Mouse (Mus musculus) gastrocnemius, postnatal 36 days (tissue): ENCODE measurements at regions not wholly inside any gene's neighbourhood (a gene's known extent, or its start where the extent isn't known, plus 50 kb on each side); places are given as distances from the start of the nearest gene placed in this dataset.
A peak's percentile ranks its signal among the peaks of the same experiment; 100 is the strongest.

ENCODE experiments used
- DNase-seq, 2 experiments: peaks; one replicate each; pipeline ENCODE4 v3.0.0; 2022
- intact Hi-C: fragments of 180-260 bp; cut with DNase I; formaldehyde crosslinking; loops from one replicate; pipeline ENCODE4 v1.15.1; 2025

DNA sequence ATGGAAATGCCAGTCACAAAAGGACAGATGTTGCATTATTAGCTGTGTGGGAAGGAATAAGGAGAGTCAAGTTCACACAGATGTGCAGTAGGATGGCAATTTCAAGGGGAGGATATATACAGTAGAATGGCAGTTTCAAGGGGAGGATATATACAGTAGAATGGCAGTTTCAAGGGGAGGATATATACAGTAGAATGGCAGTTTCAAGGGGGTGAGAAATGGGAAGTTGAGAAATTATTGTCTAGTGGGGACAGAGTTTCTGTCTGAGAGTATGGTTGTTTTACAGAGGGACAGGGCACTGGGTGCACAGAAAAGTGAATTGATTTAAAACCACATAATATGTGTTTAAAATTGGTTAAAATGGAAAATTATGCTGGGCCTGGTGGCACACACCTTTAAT lies 54.8 kb upstream of the Scel start:
- intact Hi-C loops, result no loop called here

DNA sequence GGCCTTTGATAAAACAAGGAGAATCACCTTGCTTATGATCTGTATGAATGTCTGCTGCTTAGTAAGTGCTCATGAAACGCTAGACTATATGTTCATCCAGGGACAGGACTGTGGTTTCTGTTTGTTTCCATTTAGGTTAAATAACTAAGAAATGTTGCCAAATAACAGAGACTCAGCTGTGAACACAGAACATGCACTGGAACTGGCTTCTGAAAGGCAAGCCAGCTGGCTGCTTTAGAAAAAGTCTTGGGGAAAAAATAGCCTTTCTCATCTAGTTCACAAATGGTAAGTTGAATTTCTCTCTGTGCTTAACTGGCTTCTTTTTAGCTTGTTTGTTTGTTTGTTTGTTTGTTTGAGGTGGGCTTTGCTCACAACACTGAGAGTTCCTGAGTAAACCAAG lies 57.0 kb upstream of the Scel start:
- no peak for DNase-seq
- intact Hi-C loops, result no loop called here

More for the DNA sequence above, 54.8 kb upstream of the Scel start:
- no peak for DNase-seq

DNA sequence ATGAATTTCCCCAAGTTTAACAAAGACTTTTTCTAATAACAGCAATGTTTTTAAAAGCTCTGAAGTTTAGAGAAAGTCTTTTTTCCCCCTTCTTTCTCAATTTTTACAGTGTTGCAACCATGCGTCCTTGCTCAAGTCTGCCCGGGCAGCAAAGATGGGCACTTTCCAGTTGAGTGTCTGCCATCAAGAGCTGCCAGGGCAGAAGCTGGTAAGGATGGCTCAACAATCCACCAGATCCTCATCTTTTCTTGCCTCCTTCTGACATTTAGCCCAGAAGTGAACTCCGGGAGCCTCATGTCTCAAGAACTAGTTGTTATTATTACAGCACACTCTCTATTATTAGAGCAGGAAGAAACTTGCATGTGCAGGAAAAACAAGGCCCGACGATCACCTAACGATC lies 62.4 kb upstream of the Scel start:
- intact Hi-C loops, result no loop called here
- no peak for DNase-seq

DNA sequence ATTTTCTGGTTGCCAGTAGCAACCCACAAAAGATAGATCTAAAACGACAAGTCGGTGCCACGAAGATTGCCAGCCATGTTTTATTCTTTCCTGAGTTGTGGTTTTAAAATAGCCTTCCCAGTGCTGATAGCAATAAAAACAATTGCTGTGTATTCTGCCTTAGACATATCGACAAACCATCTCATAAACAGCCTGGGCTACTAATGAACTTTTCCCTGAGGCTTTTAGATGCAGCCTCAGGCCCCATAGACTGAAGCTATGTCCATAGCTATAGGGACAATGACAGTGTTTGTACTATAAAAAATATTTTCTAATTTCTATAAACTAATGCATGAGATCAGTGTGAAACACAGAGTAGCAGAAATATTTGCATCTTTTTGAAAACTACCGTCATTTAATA lies 63.7 kb upstream of the Scel start:
- intact Hi-C loops, result no loop called here
- no peak for DNase-seq

DNA sequence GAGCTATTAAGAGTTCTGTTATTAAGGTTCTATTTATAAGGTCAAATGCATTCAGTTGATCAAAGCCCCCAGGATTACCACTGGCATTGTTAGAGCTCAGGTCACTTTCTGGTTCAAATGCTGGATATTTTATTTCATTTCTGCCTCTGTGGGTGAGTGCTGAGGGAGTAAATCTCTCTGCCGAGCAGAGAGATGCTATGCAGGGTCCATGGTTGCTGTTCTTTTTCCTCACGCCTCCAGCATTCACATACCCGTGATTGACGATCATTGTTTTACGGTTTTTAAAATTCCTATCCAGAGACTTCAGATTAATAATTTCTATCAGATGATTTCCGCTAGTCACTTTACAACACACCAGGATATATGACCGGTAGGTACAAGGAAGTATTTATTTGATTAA lies 64.1 kb upstream of the Scel start:
- intact Hi-C loops, result no loop called here
- no peak for DNase-seq

DNA sequence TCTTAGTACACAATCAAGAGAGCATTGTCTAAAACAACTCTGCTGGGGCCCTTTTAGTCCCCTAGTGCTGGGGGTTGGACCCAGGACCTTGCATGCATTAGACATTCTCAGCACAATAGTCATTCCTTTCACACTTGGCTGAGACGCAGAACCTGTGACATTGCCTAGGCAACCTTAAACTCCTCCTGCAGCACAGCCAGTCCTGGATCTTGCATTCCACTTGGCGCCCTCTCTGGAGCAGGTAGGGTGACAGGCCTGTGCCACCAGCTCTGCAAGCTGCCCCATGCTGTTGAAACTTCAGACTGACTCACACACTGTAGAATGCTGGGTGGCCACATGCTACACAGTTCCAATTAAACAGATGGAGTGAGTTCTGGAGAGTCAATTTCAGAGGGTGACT lies 66.5 kb upstream of the Scel start:
- intact Hi-C loops, result no loop called here
- DNase-seq, result no peak

DNA sequence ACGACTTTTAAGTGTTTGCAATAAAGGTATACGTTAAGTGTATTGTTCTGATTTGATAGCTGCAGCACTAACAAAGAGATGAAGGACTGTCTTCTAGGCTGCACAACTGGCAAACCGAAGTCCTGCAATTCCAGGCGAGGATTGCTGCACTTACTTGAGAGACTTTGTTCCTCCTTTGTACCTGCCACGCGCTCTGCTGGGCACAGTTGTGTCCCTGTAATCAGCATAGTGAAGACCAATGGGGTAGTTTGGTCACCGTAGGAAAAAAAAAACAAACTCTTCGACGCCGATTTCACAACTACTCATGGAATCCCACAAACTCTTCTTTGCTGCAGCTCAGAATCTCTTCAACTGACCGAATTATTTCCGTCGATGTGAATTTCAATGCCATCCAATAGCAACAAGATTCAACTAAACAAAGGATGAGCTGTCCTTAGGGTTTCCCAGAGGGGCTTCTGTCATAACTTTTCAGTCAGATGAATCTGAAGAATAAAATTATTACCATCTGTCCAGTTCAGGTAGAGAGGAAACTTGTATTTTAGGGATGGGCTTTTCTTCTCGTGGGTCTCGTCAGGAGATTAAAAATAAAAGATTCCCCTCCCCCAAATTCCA lies 71.6 kb upstream of the Scel start:
- DNase-seq, result no peak
- intact Hi-C loops, result no loop called here

DNA sequence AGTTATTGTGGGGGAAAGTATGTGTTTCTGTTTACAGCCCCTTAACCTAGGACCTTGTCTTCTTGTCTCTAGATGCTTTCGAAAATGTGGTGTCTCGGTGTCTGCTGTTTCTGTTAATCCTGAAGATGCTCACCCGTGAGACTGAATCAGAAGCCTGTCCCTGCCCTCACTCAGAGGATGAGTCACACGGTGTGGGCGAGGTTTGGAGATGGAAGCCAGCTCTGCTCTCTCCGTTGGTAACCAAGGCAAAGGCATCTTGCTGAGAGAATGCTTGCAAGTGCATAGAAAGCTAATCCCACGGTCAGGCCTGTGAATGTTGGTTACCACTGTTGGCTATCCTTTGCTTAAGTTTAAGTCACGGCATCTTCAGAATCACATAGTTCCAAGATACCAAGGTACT lies 72.9 kb upstream of the Scel start:
- no peak for DNase-seq
- intact Hi-C loops, result no loop called here

DNA sequence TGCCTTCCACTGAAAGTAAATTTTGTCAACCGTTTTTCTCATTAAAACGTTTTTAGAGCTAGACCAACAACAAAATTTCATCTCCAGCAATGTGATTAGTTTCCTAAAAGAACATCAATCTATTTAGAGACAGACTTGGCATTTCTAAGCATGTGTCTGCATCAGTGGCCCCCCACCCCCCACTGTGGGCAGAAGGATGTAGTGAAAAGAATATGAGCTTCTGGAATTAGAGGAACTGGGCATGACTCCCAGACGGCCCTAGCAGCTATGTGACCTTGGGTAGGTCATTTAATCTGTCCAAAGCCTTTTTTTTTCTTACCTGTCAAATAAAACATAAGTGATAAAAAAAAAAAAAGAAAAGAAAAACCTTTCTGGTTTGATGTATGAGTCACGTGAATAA lies 78.9 kb upstream of the Scel start:
- intact Hi-C loops, result loop anchor here (5.0 kb wide), 1 partner anchor 87 kb away; the partner anchor contains the start of gene Mycbp2
- DNase-seq, result peak in 1 of 2 experiments; percentile 15

DNA sequence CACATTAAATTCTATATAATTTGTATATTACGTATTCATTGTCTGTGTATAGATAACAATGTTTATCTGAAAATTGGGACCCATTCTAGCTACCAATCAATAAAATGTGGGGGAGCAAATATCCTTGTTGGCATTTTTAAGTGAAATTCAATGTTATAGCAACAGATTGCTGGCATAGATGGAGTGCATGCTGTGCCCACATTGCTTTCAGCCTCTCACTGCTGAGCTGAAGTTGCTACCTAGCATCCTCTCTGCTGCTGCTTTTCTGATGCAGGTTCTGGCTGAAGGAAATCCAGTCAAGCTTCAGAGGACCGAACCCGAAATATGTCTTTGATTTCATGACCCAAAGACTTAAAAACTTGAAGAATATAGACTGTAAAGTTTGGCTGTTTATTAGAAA lies 80.0 kb upstream of the Scel start:
- DNase-seq, result no peak
- intact Hi-C loops, result loop anchor here (5.0 kb wide), 1 partner anchor 86 kb away; the partner anchor contains the start of gene Mycbp2

DNA sequence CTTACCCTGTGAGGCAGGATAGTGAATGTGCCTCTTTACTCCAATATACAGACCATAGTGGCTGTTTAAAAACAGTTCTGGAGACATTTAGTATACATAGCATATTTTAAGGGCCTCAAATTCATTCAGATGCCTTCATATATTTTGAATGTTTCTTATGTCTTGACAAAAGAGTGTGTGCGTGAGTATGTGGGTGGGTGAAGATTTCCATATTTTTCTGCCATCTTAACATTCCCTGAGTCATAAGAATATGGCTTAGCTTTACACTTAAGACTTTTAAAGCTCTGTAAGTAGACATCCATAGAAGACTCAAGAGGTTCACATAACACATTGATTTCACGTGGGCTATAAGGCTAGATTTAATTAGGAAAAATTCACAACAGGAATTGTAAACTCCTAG lies 81.3 kb upstream of the Mycbp2 start:
- no peak for DNase-seq
- intact Hi-C loops, result no loop called here

DNA sequence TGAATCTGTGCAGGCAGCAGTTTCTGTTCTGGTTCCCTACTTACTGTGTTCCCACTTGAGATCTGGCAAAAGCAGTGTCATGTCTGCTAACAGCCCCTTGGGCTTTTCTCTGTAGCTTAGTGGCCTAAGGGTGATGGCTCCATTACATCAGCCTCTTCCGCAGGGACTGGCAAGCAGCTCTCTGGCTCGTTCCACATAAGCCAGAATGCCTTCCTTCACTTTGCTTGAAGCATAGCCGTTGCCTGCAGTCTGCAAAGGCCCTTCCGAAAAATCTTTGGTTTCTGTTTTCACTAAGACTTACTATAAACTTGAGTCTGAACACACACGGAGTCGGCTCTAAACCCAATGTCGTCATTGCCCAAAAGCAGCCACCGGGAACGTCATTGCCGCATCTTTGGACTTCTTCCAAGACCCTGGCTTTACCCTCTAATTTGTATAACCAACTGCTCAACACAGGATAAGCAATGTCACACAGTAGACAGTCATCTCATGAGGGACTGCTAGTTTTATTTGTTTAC lies 74.8 kb upstream of the Mycbp2 start:
- peak; percentile 6 to 18 for DNase-seq
- intact Hi-C loops, result no loop called here

DNA sequence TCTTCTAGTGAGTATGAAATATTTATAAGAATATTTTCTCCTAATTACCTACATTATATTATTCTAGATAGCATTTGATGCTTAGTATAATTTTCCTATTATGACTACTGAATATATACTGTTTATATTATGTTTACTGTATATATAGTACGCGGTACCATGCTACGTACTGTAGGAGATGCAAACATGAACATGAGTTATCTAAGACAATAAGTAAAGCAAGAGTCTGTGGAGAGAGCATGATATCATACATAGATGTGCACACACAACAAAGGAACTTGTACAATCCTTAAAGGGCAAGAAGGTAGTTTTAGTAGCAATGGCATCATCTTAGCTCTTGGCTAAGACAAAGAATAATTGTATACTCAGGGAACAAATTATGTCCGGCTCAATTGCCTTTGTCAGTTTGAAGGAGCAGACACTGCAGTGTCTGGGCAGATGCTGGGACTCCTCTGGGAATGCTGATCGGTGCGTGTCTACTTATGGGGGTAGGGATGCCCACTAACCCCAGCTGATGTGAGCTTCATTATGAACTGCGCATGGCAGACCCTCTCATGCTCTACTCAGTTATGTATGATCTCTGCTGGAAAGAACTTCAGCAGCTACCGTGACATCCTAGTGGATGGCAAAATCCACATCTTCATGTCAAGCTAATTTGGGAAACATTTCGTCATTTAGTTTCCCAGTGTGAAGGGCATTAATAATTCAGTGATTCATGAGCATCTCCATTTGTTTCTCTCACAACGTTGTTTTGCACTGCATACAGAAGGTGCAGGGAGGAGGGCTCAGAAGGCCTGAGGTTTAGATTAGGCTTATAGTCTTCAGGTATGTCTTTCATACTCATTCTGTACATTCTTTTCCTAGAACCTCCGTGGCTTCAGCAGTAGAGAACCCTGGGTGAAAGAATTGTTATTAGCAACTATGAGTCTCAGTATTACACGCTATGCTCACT lies 70.8 kb upstream of the Mycbp2 start:
- DNase-seq, result no peak
- intact Hi-C loops, result no loop called here

DNA sequence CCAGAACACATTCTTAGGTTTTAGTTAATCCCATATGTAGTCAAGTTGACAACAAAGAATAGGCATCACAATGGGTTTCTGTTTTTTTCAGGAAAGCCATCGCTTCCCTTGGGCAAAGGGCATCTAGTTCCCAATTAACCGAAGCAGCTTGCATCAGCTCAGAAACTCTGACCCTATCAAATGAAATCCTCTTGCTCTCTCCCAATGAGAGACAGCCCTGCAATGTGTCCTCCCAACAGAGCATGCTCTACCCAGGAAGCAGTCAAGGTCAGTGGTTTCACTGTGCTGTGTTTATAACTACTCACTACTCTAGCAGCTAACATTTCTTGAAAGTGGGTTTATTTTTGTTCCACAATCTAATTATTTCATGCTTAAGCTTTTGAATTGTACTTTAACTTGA lies 58.0 kb upstream of the Mycbp2 start:
- DNase-seq, result no peak
- intact Hi-C loops, result no loop called here

DNA sequence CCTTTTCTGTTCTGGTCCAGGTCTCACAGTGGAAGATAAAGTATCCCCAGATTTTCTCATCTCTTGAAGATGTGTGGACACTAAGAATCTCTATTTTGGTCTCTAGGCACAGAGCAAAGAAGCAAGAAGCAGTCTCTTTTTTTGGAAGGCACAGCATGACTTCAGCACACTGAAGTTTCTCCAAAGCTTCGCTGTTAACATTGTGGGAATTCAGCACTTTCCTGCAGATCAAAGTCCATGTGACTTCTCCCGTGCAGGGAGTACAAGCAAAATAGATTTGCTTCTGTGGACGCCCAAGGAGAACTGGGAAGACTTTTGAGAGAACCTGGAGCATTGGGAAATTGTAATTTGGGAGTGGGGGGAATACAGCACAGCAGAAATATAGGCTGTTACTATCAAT lies 56.4 kb upstream of the Mycbp2 start:
- intact Hi-C loops, result no loop called here
- no peak for DNase-seq

DNA sequence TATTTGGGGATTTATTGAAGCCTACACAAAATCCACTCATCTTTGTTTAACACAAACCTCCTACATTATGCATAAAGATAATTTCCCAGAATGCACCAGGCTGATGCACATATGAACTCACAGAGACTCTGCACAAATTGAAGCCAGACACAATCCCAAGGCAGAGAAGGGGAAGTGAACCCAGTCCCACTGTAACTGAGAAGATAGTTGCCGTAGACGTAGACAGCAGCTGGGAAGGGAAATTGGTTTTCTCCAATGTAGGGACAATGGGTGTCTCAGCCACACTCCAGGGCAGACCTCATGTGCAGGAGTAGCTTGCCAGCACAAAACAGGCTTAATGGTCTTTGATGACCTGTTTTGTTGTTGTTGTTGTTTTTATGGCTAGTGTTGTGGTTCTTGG lies 55.4 kb upstream of the Mycbp2 start:
- no peak for DNase-seq
- intact Hi-C loops, result no loop called here

DNA sequence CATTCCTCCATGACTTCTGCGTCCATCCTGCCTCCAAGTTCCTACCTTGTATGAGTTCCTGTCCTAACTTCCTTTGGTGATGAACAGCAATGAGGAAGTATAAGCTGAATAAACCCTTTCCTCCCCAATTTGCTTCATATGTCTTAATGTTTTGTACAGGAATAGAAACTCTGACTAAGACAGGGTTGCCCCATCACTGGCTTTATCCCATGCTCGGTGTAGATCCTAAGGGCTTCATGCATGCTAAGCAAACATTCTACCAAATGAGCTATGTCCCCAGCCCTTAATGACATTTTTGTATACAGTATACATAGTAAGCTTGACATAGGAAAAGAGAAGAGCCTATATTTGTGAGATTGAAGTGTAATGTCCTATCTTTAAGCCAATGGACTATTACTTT lies 54.7 kb upstream of the Mycbp2 start:
- no peak for DNase-seq
- intact Hi-C loops, result no loop called here

DNA sequence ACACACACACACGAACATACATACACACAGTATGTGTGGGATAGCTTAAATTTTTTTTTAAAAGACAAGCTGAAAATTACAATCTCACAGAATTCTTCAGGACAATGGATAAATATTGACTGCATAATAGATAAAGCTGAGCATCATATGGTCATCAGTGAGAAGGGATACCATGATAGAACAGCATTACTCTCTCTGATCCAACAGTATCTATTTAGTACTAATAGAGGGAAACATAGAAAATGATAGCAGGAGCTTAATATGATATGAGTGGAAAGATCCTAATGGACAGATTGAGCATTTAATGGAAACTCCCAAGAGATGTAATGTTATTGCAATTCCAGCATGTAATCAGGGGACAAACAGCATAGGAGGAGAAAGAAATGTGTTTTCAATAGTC lies 51.8 kb upstream of the Mycbp2 start:
- no peak for DNase-seq
- intact Hi-C loops, result no loop called here
